Mouse (Mus musculus) C2C12 (cell line): ENCODE measurements around the gene Gm49510. TPM values are rescaled to one million over a fixed set of nuclear protein-coding genes. Genes with fewer than 3 reads are reported as not detected.
A peak's percentile ranks its signal among the peaks of the same experiment; 100 is the strongest.
"Not testable (repeated sequence)": the region's sequence is repeated elsewhere in the genome, so short reads cannot be mapped to it uniquely, and the experiment has no call there.

ENCODE experiments used
- H3K27me3 ChIP-seq: one replicate; pipeline ENCODE4 v1.6.1; 2011; ENCODE audit not compliant: control insufficient read depth, insufficient read depth, insufficient read length
- H3K36me3 ChIP-seq: one replicate; pipeline ENCODE4 v1.6.1; 2011; ENCODE audit not compliant: control insufficient read depth, insufficient read depth
- H3K4me3 ChIP-seq: one replicate; pipeline ENCODE4 v1.5.1; 2011; ENCODE audit warnings: mild to moderate bottlenecking, control low read depth; ENCODE audit not compliant: poor library complexity, insufficient read depth, severe bottlenecking
- H3K79me2 ChIP-seq: one replicate; pipeline ENCODE4 v1.6.1; 2011; ENCODE audit not compliant: control insufficient read depth, insufficient read depth
- H3K79me3 ChIP-seq: one replicate; pipeline ENCODE4 v1.6.1; 2011; ENCODE audit warnings: low read depth, control low read depth
- H3ac ChIP-seq: one replicate; pipeline ENCODE3; 2011; ENCODE audit warnings: low read depth; ENCODE audit not compliant: control insufficient read depth, insufficient read length
- CEBPB ChIP-seq: IDR thresholded peaks from one replicate; pipeline ENCODE4 v1.6.1; 2011; ENCODE audit warnings: low read depth, mild to moderate bottlenecking, control low read depth, moderate library complexity
- CTCF ChIP-seq: IDR thresholded peaks from one replicate; pipeline ENCODE4 v1.5.1; 2011; ENCODE audit not compliant: control insufficient read depth, insufficient read depth, insufficient read length
- FOSL1 ChIP-seq: IDR thresholded peaks from one replicate; pipeline ENCODE4 v1.8.0; 2011; ENCODE audit warnings: mild to moderate bottlenecking, low read length; ENCODE audit not compliant: poor library complexity, insufficient read depth, severe bottlenecking
- MAX ChIP-seq: IDR thresholded peaks from one replicate; pipeline ENCODE4 v1.6.1; 2011; ENCODE audit warnings: mild to moderate bottlenecking, control low read depth
- MYOD1 ChIP-seq: IDR thresholded peaks from one replicate; pipeline ENCODE4 v1.6.1; 2011; ENCODE audit warnings: low read depth; ENCODE audit not compliant: control insufficient read depth, insufficient read length
- MYOG ChIP-seq: IDR thresholded peaks from one replicate; pipeline ENCODE4 v1.6.1; 2011; ENCODE audit not compliant: control insufficient read depth, insufficient read length; ENCODE audit errors: extremely low read depth
- USF1 ChIP-seq: IDR thresholded peaks from one replicate; pipeline ENCODE4 v1.6.1; 2011; ENCODE audit warnings: low read depth, mild to moderate bottlenecking, control low read depth, moderate library complexity
- polyA plus RNA-seq: library from polyadenylated mRNA; unstranded; fragments of >200 nt; fragmentation: generic; extraction: Trizol; gene quantifications from one replicate; pipeline ENCODE4 v1.2.1, GENCODE M21; 2012; ENCODE audit warnings: missing spikeins

The Gm49510 gene
- polyA plus RNA-seq, 1 experiment, result 0.07 TPM

- Histone ChIP-seq H3K4me3 (peak overlapping the region; percentile 98), H3K36me3 (peaks cover 12% of the 10 kb centered on the region), H3K79me3 (peaks cover 6% of the 10 kb centered on the region), H3K27me3 (no peaks in the 10 kb centered on the region), H3K79me2 (peaks cover 26% of the 10 kb centered on the region), H3ac (no peak overlapping the region)
- TF ChIP-seq MYOD1, result no peak
- TF ChIP-seq USF1, result no peak
- TF ChIP-seq MYOG, result no peak
- peak; percentile 56 for TF ChIP-seq CTCF
- TF ChIP-seq CEBPB, result no peak
- peak; percentile 24 for TF ChIP-seq MAX
- TF ChIP-seq FOSL1, result no peak
Observed at GRCm38 (mm10) chr15:78876258-78876696, 23.2 kb upstream of the Gm49510 start.

GRCm38 (mm10) chr15:78876991-78877809, 22.3 kb upstream of the Gm49510 start, which contains the start of gene Gga1:
Gga1 (plus strand) TSS chr15:78877190.
- no peaks in the 10 kb centered on the region for H3K27me3 ChIP-seq
- H3K4me3 ChIP-seq, result peak within 1 kb of the TSS; percentile 98
- H3ac ChIP-seq, result peak within 1 kb of the TSS; percentile 66
- H3K36me3 ChIP-seq, result peaks cover 22% of the 10 kb centered on the region
- peaks cover 6% of the 10 kb centered on the region for H3K79me3 ChIP-seq
- H3K79me2 ChIP-seq, result peaks cover 26% of the 10 kb centered on the region
- TF ChIP-seq MAX, result peak; percentile 60
- TF ChIP-seq CTCF, result peak; percentile 30
- TF ChIP-seq MYOD1, result no peak

GRCm38 (mm10) chr15:78877810-78878390, 21.6 kb upstream of the Gm49510 start:
- Histone ChIP-seq H3K79me3 (peaks cover 6% of the 10 kb centered on the region), H3K79me2 (peaks cover 26% of the 10 kb centered on the region), H3K4me3 (peak overlapping the region; percentile 98), H3K36me3 (peaks cover 28% of the 10 kb centered on the region), H3ac (peak overlapping the region; percentile 66), H3K27me3 (no peaks in the 10 kb centered on the region)
- TF ChIP-seq MYOD1, result no peak

- not testable (repeated sequence) for H3K27me3 ChIP-seq, H3K4me3 ChIP-seq, H3ac ChIP-seq, H3K79me3 ChIP-seq
- Histone ChIP-seq H3K79me2 (peaks cover 26% of the 10 kb centered on the region), H3K36me3 (peaks cover 38% of the 10 kb centered on the region)
Observed at GRCm38 (mm10) chr15:78878792-78879516, 20.5 kb upstream of the Gm49510 start.

- H3K27me3 ChIP-seq, result no peaks in the 10 kb centered on the region
- no peak for TF ChIP-seq CTCF
- no peak overlapping the region for H3ac ChIP-seq
- peaks cover 6% of the 10 kb centered on the region for H3K79me3 ChIP-seq
- peaks cover 26% of the 10 kb centered on the region for H3K79me2 ChIP-seq
- peaks cover 51% of the 10 kb centered on the region for H3K36me3 ChIP-seq
- H3K4me3 ChIP-seq, result no peak overlapping the region
Observed at GRCm38 (mm10) chr15:78880432-78880831, 19.0 kb upstream of the Gm49510 start.

GRCm38 (mm10) chr15:78881828-78882227, 17.6 kb upstream of the Gm49510 start:
- Histone ChIP-seq H3ac (no peak overlapping the region), H3K36me3 (peaks cover 61% of the 10 kb centered on the region), H3K27me3 (no peaks in the 10 kb centered on the region), H3K79me3 (peaks cover 6% of the 10 kb centered on the region), H3K79me2 (peaks cover 26% of the 10 kb centered on the region), H3K4me3 (no peak overlapping the region)
- TF ChIP-seq MYOD1 (no peak), FOSL1 (no peak), MAX (no peak), USF1 (no peak), CEBPB (no peak), MYOG (no peak), CTCF (no peak)
